12 mouse cellular contexts compared by ENCODE assay signal in genomic region chr4:139400487-139400886, GRCm38 (mm10).
"Had no signal": no experiment of that assay in that cellular context is flagged by ENCODE, and none has a peak within 500 bp of the region (broad histone marks: within the 10 kb centered on the region; RNA-seq: fewer than 3 reads in every experiment).

No protein-coding gene starts in this region.

- H3K9ac ChIP-seq: limb, embryonic 12.5 days; midbrain, embryonic 12.5 days; neural tube, embryonic 13.5 days had no signal

- H3K9me3 ChIP-seq: limb, embryonic 12.5 days; midbrain, embryonic 12.5 days; neural tube, embryonic 13.5 days had no signal

- H3K4me2 ChIP-seq: limb, embryonic 12.5 days; midbrain, embryonic 12.5 days; neural tube, embryonic 13.5 days had no signal

- H3K4me3 ChIP-seq: limb, embryonic 12.5 days; midbrain, embryonic 12.5 days; neural tube, embryonic 13.5 days had no signal

- ATAC-seq: midbrain, embryonic 16.5 days had no signal

- H3K4me1 ChIP-seq: limb, embryonic 12.5 days; midbrain, embryonic 12.5 days; neural tube, embryonic 13.5 days had no signal

- H3K27me3 ChIP-seq: limb, embryonic 12.5 days; midbrain, embryonic 12.5 days; neural tube, embryonic 13.5 days had no signal

- DNase-seq: kidney, adult 11 months; kidney, postnatal 36 days; layer of hippocampus, adult 9-11 months; layer of hippocampus, postnatal 36 days; lung, adult 18-20 months; right cerebral cortex, postnatal 14 days; thymus, postnatal 4 days had no signal

- H3K27ac ChIP-seq: kidney, postnatal 0 days; limb, embryonic 12.5 days; midbrain, embryonic 12.5 days; neural tube, embryonic 13.5 days had no signal
